Mouse (Mus musculus): ENCODE measurements around the gene Krtap4-7.
"Not testable (repeated sequence)": the region's sequence is repeated elsewhere in the genome, so short reads cannot be mapped to it uniquely, and the experiment has no call there.

Krtap4-7 gene

GRCm38 (mm10) chr11:99597742-99598141 lies 46.1 kb downstream of the Krtap4-7 start, which contains the start of gene Krtap9-3:
Gene Krtap9-3, minus strand, starts transcription at chr11:99598105.
- DNase-seq (ENCODE audit: low spot score): not testable (repeated sequence)
